Mouse (Mus musculus): Measurements from ENCODE around the gene Pdgfc. TPM values are rescaled to one million over a fixed set of nuclear protein-coding genes. Genes with fewer than 3 reads are reported as not detected.

The Pdgfc gene
- polyA plus RNA-seq, 1 experiment = 0.78 TPM

DNA sequence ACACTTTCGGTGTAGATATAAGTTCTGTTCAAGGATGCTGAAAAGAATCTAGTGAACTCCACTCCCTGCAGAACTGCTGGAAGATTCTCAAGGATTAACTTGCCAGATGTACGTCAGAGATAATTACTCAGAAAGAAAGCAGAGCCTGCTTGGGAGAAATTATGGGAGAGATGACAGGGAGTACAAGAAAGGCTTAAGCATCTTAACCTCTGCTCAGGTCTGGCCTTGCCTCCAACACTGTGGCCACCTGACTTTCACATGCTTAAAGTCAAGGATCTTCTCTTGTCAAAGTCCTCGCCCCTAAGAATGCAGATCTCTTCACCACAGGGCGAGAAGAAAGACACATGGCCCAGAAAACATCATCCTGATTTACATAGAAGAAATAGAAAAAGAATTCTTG, 185.5 kb downstream of the Pdgfc start:
- TF ChIP-seq CTCF (IDR thresholded peaks at IDR 0.05; ENCODE audit: low read depth, low read length) (no peak), POLR2A (IDR thresholded peaks at IDR 0.05; ENCODE audit: borderline replicate concordance, low read depth, low read length) (no peak)
- Histone ChIP-seq H3K4me3 (ENCODE audit: insufficient read depth, low read length) (no peak overlapping the region), H3K4me1 (ENCODE audit: control insufficient read depth, insufficient read depth, low read length) (no peaks in the 10 kb centered on the region)

DNA sequence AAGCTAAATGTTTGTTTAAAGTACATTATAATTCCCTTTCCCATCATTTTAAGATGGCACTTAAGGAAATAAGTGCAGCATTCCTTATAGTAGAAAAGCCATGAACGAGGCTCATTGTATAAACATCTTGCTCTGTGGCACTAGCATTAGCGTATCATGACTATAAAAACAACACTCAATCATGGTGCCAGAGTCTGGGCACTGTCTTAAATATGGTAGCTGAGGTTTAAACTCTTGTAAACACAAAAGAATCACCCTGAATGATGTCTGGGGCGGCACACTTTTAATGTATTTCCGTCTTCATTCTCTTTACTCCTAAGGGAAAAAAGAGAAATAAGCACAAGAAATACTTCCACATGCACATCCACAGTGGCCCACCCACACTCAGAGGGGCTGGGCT, 192.1 kb downstream of the Pdgfc start:
- Histone ChIP-seq H3K4me1 (ENCODE audit: control insufficient read depth, insufficient read depth, low read length) (no peaks in the 10 kb centered on the region), H3K27ac (ENCODE audit: insufficient read depth, low read depth, low read length) (no peak overlapping the region), H3K4me3 (ENCODE audit: insufficient read depth, low read length) (no peak overlapping the region)
- TF ChIP-seq CTCF (IDR thresholded peaks at IDR 0.05; ENCODE audit: low read depth, low read length) (no peak), POLR2A (IDR thresholded peaks at IDR 0.05; ENCODE audit: borderline replicate concordance, low read depth, low read length) (no peak)

More for the DNA sequence above, 185.5 kb downstream of the Pdgfc start:
- H3K27ac ChIP-seq (ENCODE audit: insufficient read depth, low read depth, low read length) = no peak overlapping the region

DNA sequence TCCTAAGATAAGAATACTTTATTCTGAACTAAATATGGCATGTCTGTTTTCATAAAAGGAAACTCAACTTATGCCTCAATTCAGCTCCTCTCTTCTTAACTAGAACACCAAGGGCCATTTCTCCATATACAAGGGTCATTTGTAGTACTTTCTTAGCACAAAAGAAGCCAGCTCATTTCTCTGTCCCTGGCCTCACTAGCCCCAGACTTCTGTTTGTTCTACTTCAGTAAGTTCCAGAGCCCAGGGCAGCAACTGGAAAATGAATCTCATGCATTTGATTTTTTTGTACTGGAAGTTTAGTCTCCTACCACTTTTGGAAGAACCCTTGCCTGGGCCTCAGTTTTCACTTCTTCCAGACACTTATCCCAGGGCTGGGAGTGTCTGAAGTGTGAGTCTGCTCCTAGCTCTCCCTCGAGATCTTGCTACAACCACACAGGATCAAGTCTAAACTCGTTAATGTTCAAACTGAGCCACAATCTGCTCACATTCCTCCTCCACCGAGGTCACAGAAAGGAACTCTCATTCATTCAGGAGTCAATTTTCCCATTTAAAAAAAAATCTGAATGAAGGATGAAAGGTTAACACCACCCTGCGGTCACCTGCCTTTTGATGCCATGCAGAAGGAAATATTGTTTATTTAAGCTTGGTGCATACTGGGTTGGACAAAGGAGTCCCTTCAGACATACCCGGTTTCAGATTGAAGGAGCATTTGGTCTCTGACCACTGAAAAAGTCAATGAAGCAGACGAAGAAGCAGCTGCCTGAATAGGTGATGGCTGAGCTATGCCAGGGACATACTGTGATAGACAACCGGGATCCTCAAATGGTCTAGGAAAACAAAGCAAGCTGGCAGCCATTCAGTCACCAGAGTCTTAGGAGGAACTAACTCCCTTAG, 206.7 kb downstream of the Pdgfc start:
- Histone ChIP-seq H3K4me3 (ENCODE audit: insufficient read depth, low read length) (no peak overlapping the region), H3K27ac (ENCODE audit: insufficient read depth, low read depth, low read length) (no peak overlapping the region), H3K4me1 (ENCODE audit: control insufficient read depth, insufficient read depth, low read length) (no peaks in the 10 kb centered on the region)
- TF ChIP-seq CTCF (IDR thresholded peaks at IDR 0.05; ENCODE audit: low read depth, low read length) (no peak), POLR2A (IDR thresholded peaks at IDR 0.05; ENCODE audit: borderline replicate concordance, low read depth, low read length) (no peak)

DNA sequence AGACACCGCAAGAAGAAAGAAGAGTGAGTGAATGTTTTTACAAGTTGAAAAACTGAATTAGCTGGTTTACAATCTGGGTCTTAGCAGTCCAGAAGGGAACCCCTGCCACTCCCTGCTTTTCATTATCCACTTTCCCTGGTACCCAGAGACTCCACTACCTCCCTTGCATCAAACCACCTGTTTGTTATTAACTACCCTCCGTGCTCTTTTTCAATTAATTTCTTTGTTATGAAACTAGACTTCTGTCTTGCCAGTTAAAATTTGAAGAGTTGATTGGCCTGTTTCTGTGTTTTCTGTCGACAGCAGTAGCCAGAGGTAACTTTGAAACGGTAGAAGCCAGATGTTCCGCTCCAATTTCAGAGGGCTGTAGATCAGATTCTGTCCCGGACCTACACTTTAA, 207.4 kb downstream of the Pdgfc start:
- no peaks in the 10 kb centered on the region for H3K4me1 ChIP-seq (ENCODE audit: control insufficient read depth, insufficient read depth, low read length)
- TF ChIP-seq CTCF (IDR thresholded peaks at IDR 0.05; ENCODE audit: low read depth, low read length) (no peak), POLR2A (IDR thresholded peaks at IDR 0.05; ENCODE audit: borderline replicate concordance, low read depth, low read length) (no peak)
- no peak overlapping the region for H3K4me3 ChIP-seq (ENCODE audit: insufficient read depth, low read length)
- H3K27ac ChIP-seq (ENCODE audit: insufficient read depth, low read depth, low read length) = no peak overlapping the region

DNA sequence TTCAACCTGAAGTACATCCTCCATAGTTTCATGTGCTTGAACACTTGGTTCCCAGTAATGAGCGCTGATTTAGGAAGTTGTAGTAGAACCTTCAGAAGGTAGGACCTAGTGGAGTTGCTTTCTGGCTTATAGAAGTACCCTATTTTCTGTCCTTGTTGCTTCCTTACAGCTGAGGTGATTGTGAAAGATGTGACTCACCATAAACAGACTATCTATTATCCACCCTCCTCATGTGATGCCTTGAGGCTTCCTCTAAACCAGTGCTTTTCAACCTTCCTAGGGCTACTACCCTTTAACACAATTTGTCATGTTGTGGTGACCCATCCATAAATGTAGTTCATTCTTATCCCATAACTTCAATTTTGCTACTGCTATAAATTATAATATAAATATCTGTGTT, 226.6 kb downstream of the Pdgfc start:
- peaks cover 8% of the 10 kb centered on the region for H3K4me1 ChIP-seq (ENCODE audit: control insufficient read depth, insufficient read depth, low read length)
- H3K4me3 ChIP-seq (ENCODE audit: insufficient read depth, low read length) = no peak overlapping the region
- no peak overlapping the region; the same call in 1 of the 2 replicates for H3K27ac ChIP-seq (ENCODE audit: insufficient read depth, low read depth, low read length)
- TF ChIP-seq POLR2A (IDR thresholded peaks at IDR 0.05; ENCODE audit: borderline replicate concordance, low read depth, low read length) (no peak), CTCF (IDR thresholded peaks at IDR 0.05; ENCODE audit: low read depth, low read length) (no peak)

Other genes starting within 250 kb of the Pdgfc start
- 0.20 TPM in 1 of 2 replicates, not detected in the other for gene Gria2, start 233.6 kb upstream of the Pdgfc start, polyA plus RNA-seq (2012; ENCODE audit: insufficient read depth, insufficient read length, missing spikeins)
- gene Glrb, start 122.8 kb upstream of the Pdgfc start, polyA plus RNA-seq (2012; ENCODE audit: insufficient read depth, insufficient read length, missing spikeins) = not detected in 2 replicates